Comparison of ENCODE assay signal across 11 mouse cellular contexts in genomic region chr2:102118988-102119460, GRCm38 (mm10).
DNase-seq lines count a peak whose midpoint lies in the region; ATAC-seq lines count a peak whose summit lies in the region.
"Had no signal": no experiment of that assay in that cellular context is flagged by ENCODE, and none has a peak within 500 bp of the region (broad histone marks: within the 10 kb centered on the region; RNA-seq: fewer than 3 reads in every experiment).

No protein-coding gene starts in this region.

- WGBS in hindbrain, embryonic 13.5 days = 30% methylated on average over 15 of the region's 15 CpGs
- WGBS in hindbrain, embryonic 11.5 days = 37% methylated on average over 15 of the region's 15 CpGs

- H3K27ac ChIP-seq in hindbrain, embryonic 13.5 days = peak overlapping the region; percentile 56
- no peak overlapping the region for H3K27ac ChIP-seq in hindbrain, embryonic 11.5 days (ENCODE audit: low read depth, low read length)
- H3K27ac ChIP-seq: forebrain, embryonic 13.5 days; lung, embryonic 15.5 days had no signal

- H3K9me3 ChIP-seq in hindbrain, embryonic 13.5 days = no peaks in the 10 kb centered on the region
- no peaks in the 10 kb centered on the region for H3K9me3 ChIP-seq in hindbrain, embryonic 11.5 days (ENCODE audit: control insufficient read depth, low read length)
- H3K9me3 ChIP-seq: forebrain, embryonic 13.5 days; lung, embryonic 15.5 days had no signal

- no peak for ATAC-seq in hindbrain, embryonic 13.5 days (ENCODE audit: low FRiP score)
- ATAC-seq in hindbrain, embryonic 11.5 days (ENCODE audit: low FRiP score) = no peak
- ATAC-seq: forebrain, embryonic 13.5 days had no signal

- H3K27me3 ChIP-seq in hindbrain, embryonic 13.5 days = no peaks in the 10 kb centered on the region
- H3K27me3 ChIP-seq in hindbrain, embryonic 11.5 days (ENCODE audit: control insufficient read depth, insufficient read depth, low read length) = no peaks in the 10 kb centered on the region
- H3K27me3 ChIP-seq: forebrain, embryonic 13.5 days; lung, embryonic 15.5 days had no signal

- H3K4me1 ChIP-seq in hindbrain, embryonic 13.5 days (replicated peaks) = peaks cover 70% of the 10 kb centered on the region
- H3K4me1 ChIP-seq in hindbrain, embryonic 11.5 days (replicated peaks; ENCODE audit: control insufficient read depth, insufficient read depth, low read length) = peaks cover 12% of the 10 kb centered on the region

- no peak overlapping the region for H3K4me2 ChIP-seq in hindbrain, embryonic 13.5 days
- H3K4me2 ChIP-seq in hindbrain, embryonic 11.5 days (replicated peaks; ENCODE audit: low read depth, low read length) = no peak overlapping the region
- H3K4me2 ChIP-seq: forebrain, embryonic 13.5 days; lung, embryonic 15.5 days had no signal

- no peak overlapping the region for H3K9ac ChIP-seq in hindbrain, embryonic 13.5 days
- H3K9ac ChIP-seq in hindbrain, embryonic 11.5 days (ENCODE audit: low read depth, low read length) = no peak overlapping the region
- H3K9ac ChIP-seq: forebrain, embryonic 13.5 days; lung, embryonic 15.5 days had no signal

- DNase-seq in hindbrain, embryonic 11.5 days (ENCODE audit: low spot score) = no peak
- peak; percentile 78 for DNase-seq in brain, adult 2 months (ENCODE audit: low read depth, low spot score)
- peak; percentile 35 to 56 for DNase-seq in gastrocnemius, adult 8-10 months (ENCODE audit: low spot score in 2 of 2)
- peak; percentile 56 for DNase-seq in mesoderm, embryonic 11.5 days (ENCODE audit: low read depth, low spot score)
- no peak for DNase-seq in testis, postnatal 10 days (ENCODE audit: low spot score)
- DNase-seq in adrenal gland, postnatal 14 days = no peak
- no peak for DNase-seq in ovary, postnatal 36 days (ENCODE audit: low spot score)
- DNase-seq: kidney, adult 18-20 months had no signal

- no peak overlapping the region for H3K4me3 ChIP-seq in hindbrain, embryonic 13.5 days
- H3K4me3 ChIP-seq in hindbrain, embryonic 11.5 days (ENCODE audit: low read depth, low read length) = no peak overlapping the region
- H3K4me3 ChIP-seq: forebrain, embryonic 13.5 days; lung, embryonic 15.5 days had no signal

- no peaks in the 10 kb centered on the region for H3K36me3 ChIP-seq in hindbrain, embryonic 13.5 days
- H3K36me3 ChIP-seq in hindbrain, embryonic 11.5 days (ENCODE audit: control insufficient read depth, insufficient read depth, low read length) = no peaks in the 10 kb centered on the region
- H3K36me3 ChIP-seq: lung, embryonic 15.5 days had no signal

Comparison
In these comparisons a context has a peak if more than half of its experiments do, and no peak if none do; other contexts are left out.
1. DNase-seq: peak in brain, adult 2 months (single experiment), gastrocnemius, adult 8-10 months (2 of 2) and mesoderm, embryonic 11.5 days (single experiment); none in hindbrain, embryonic 11.5 days (single experiment), testis, postnatal 10 days (single experiment), adrenal gland, postnatal 14 days (single experiment) and ovary, postnatal 36 days (single experiment).